Mouse (Mus musculus) hindbrain, embryonic 15.5 days (tissue): ENCODE measurements around the gene Lrrc8b. TPM values are rescaled to one million over a fixed set of nuclear protein-coding genes. Genes with fewer than 3 reads are reported as not detected.

Experiments
- ATAC-seq: fragments of 200-750 bp; cut with Nextera tagmentation; 2 replicates; pipeline ENCODE4 v1.8.0; 2017; ENCODE audit warnings: low read depth, moderate number of reproducible peaks, moderate TSS enrichment; ENCODE audit not compliant: low FRiP score
- H3K27ac ChIP-seq: fragments of 300-500 bp; sonication (generic); replicated peaks from 2 replicates; pipeline ENCODE4 v1.5.1; 2015; ENCODE audit warnings: mild to moderate bottlenecking, inconsistent platforms
- H3K27me3 ChIP-seq: fragments of 300-500 bp; sonication (generic); 2 replicates; pipeline ENCODE4 v1.6.1; 2015; ENCODE audit warnings: control low read depth, inconsistent platforms
- H3K36me3 ChIP-seq: fragments of 300-500 bp; sonication (generic); 2 replicates; pipeline ENCODE4 v1.6.1; 2015; ENCODE audit warnings: control low read depth, inconsistent platforms
- H3K4me1 ChIP-seq: fragments of 300-500 bp; sonication (generic); replicated peaks from 2 replicates; pipeline ENCODE4 v1.6.1; 2015; ENCODE audit warnings: control low read depth, inconsistent platforms
- H3K4me2 ChIP-seq: fragments of 300-500 bp; sonication (generic); 2 replicates; pipeline ENCODE4 v1.6.1; 2015; ENCODE audit warnings: moderate library complexity, mild to moderate bottlenecking, inconsistent platforms
- H3K4me3 ChIP-seq: fragments of 300-500 bp; sonication (generic); 2 replicates; pipeline ENCODE4 v1.5.1; 2015; ENCODE audit warnings: mild to moderate bottlenecking, inconsistent platforms
- H3K9ac ChIP-seq: fragments of 300-500 bp; sonication (generic); 2 replicates; pipeline ENCODE4 v1.6.1; 2015; ENCODE audit warnings: inconsistent platforms
- H3K9me3 ChIP-seq: fragments of 300-500 bp; sonication (generic); 2 replicates; pipeline ENCODE4 v1.6.1; 2016; ENCODE audit warnings: control low read depth, inconsistent platforms
- WGBS: fragments of 180-500 bp; shearing (Covaris S2); methylation state at CpG from one replicate; pipeline ENCODE4 v1.1.7; 2015; 5-methylcytosine and 5-hydroxymethylcytosine counted together
- polyA plus RNA-seq: library from polyadenylated mRNA; unstranded; fragments of >200 nt; fragmentation: Nextera tagmentation; extraction: Ambion mirVana; gene quantifications from 2 replicates; pipeline ENCODE4 v1.2.1, GENCODE M21; 2015

Lrrc8b gene
- polyA plus RNA-seq, 1 experiment from 2014 or later, result 17.7 TPM

DNA sequence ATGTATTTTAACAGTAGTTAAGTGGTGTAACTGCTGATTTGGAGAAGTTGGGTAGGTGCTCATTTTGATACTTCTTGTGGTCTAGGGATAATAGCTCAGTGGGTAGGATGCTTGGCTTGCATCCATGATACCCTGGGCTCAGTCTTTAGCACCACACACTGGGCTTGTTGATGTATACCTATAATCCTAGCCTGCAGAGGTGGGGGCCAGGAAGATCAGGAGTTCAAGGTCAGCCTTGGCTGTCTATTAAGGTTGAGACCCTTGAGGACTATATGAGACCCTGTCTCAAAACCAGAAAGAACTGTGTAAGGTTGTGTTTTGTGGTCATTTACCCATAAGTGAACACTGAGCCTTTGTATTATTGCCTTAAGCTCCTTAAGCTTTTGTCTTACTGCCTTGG lies 49.1 kb downstream of the Lrrc8b start:
- no peak for ATAC-seq
- Histone ChIP-seq H3K9ac (no peak overlapping the region), H3K4me1 (no peaks in the 10 kb centered on the region), H3K27ac (no peak overlapping the region), H3K27me3 (no peaks in the 10 kb centered on the region), H3K4me3 (no peak overlapping the region), H3K9me3 (no peaks in the 10 kb centered on the region), H3K36me3 (no peaks in the 10 kb centered on the region; the same call in 1 of the 2 replicates), H3K4me2 (no peak overlapping the region)

DNA sequence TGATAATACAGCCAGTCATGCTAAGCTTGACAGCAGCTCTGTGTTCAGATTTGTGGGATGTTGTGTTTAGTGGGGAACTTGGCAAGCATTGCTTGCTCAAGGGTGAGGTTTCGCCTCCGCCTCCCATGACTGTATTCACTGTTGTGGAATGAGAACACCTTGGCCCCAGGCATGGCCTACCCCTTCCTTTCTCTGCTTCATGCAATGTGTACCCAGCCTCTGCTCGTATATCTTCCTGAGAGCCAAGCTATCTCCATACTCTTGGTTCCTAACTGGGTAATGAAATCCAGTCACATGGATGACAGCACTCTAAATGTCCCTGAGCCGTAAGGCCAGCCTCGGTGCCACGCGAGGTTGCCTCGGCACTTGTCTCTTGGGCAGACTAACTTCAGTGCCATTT lies 50.0 kb downstream of the Lrrc8b start:
- no peaks in the 10 kb centered on the region for H3K27me3 ChIP-seq
- H3K4me2 ChIP-seq, result no peak overlapping the region
- 96% methylated on average over 8 of the region's 8 CpGs for WGBS
- H3K36me3 ChIP-seq, result no peaks in the 10 kb centered on the region; the same call in 1 of the 2 replicates
- H3K9ac ChIP-seq, result no peak overlapping the region
- H3K4me3 ChIP-seq, result no peak overlapping the region
- H3K27ac ChIP-seq, result no peak overlapping the region
- ATAC-seq, result no peak
- H3K9me3 ChIP-seq, result no peaks in the 10 kb centered on the region
- no peaks in the 10 kb centered on the region for H3K4me1 ChIP-seq

DNA sequence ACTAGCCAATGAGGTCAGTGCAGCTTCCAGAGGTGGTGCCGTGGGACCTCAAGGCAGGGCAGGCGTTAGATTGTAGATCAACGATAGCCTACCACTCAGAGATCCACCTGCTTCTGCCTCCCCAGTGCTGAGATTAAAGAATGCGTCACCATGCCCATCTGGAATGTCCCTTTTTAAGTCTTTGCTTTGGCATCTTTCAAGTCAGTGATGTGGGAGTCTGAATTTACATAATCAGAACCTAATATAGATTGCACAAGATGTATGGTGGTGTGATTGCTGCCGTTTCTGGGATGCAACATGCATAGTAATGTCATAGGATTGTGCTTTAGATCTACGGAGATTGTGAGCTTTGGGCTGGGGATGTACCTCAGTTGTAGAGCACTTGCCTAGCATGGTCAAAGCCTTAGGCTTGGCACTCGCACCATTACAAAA lies 50.9 kb downstream of the Lrrc8b start:
- Histone ChIP-seq H3K27ac (no peak overlapping the region), H3K4me1 (no peaks in the 10 kb centered on the region), H3K4me2 (no peak overlapping the region), H3K27me3 (no peaks in the 10 kb centered on the region), H3K9me3 (no peaks in the 10 kb centered on the region), H3K36me3 (no peaks in the 10 kb centered on the region; the same call in 1 of the 2 replicates), H3K9ac (no peak overlapping the region), H3K4me3 (no peak overlapping the region)
- no peak for ATAC-seq
- 86% methylated on average over 7 of the region's 7 CpGs for WGBS

DNA sequence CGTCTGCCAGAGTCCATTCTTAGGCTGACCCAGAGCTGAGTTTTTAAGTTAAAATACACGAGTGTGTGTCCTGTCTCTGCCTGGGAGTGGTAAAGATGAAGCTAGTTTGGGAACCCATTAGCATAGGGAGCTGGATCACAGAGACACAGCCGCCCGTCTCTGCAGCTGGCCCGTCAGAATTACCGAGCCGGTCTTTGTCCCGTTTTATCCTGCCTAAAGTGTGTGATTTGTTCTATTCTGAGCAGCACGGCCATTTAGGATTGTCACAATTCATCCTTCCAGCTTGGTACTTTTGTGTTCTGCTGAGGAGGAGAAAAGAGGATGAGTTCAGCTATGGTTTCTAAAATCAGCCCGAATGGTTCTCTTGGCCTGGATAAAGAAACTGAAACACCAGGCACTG lies 51.7 kb downstream of the Lrrc8b start:
- WGBS, result 74% methylated on average over 10 of the region's 10 CpGs
- no peaks in the 10 kb centered on the region; the same call in 1 of the 2 replicates for H3K36me3 ChIP-seq
- no peaks in the 10 kb centered on the region for H3K4me1 ChIP-seq
- no peak overlapping the region for H3K4me3 ChIP-seq
- no peak for ATAC-seq
- H3K27me3 ChIP-seq, result no peaks in the 10 kb centered on the region
- H3K27ac ChIP-seq, result no peak overlapping the region
- no peak overlapping the region for H3K9ac ChIP-seq
- H3K4me2 ChIP-seq, result no peak overlapping the region
- no peaks in the 10 kb centered on the region for H3K9me3 ChIP-seq

DNA sequence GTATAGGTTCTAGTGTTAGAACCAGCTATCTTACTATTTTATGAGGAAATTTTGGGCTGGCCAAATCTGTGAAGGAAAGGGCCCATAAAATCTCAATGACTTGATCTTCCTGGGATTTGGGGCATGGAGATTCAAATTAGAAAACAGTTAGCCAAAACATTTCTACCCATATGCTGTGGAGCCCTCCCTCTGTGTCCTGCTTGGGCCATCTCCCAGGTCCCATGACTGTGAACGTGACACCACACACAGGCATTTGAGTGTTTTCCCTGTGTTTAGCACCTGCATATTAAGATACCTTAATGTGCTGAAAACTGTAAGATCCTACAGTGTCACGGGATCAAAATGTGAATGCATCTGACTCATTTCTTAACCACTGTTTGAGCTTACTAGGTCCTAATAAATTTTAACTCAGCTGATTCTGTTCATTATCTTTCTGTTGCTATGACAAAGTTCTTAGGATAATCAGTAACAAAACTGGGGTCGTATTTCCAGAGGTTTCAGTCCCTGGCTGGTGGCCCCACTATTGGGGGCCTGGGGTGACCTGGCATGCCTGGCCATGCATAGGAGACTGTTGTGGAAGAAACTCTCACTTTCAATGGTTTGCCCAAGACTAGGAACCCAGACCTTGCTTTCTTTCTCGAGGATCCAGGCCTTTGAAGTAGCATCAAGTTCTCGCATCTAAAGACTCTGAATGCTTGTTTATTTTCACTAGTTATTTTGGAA lies 57.6 kb downstream of the Lrrc8b start:
- Histone ChIP-seq H3K4me2 (no peak overlapping the region), H3K9ac (no peak overlapping the region), H3K27ac (no peak overlapping the region), H3K27me3 (no peaks in the 10 kb centered on the region), H3K4me3 (no peak overlapping the region), H3K36me3 (peaks cover 7% of the 10 kb centered on the region), H3K9me3 (no peaks in the 10 kb centered on the region), H3K4me1 (no peaks in the 10 kb centered on the region)
- WGBS, result 72% methylated on average over 5 of the region's 5 CpGs
- ATAC-seq, result no peak

DNA sequence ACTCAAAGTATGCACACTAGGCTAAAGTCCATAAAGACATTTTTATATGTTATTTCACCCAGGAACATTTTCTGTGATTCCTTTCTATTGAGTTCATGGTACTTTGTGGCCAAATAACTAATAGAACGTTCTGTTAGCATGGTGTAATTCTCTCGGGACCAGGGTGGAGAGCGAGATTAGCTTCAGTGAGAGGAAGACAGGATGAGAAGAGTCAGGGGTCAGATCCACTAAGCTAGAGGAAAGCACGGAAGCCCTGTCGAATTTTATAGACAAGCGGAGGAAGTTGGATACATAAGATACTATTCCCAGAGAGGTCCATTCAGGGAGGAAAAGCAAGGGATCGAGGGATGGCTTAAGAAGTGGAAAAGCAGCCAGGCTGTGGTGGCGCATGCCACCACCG lies 62.0 kb downstream of the Lrrc8b start:
- Histone ChIP-seq H3K9me3 (no peaks in the 10 kb centered on the region), H3K36me3 (peaks cover 36% of the 10 kb centered on the region), H3K9ac (no peak overlapping the region), H3K4me2 (no peak overlapping the region), H3K27ac (no peak overlapping the region), H3K4me1 (no peaks in the 10 kb centered on the region), H3K4me3 (no peak overlapping the region), H3K27me3 (no peaks in the 10 kb centered on the region)
- 89% methylated on average over 9 of the region's 9 CpGs for WGBS
- ATAC-seq, result no peak

DNA sequence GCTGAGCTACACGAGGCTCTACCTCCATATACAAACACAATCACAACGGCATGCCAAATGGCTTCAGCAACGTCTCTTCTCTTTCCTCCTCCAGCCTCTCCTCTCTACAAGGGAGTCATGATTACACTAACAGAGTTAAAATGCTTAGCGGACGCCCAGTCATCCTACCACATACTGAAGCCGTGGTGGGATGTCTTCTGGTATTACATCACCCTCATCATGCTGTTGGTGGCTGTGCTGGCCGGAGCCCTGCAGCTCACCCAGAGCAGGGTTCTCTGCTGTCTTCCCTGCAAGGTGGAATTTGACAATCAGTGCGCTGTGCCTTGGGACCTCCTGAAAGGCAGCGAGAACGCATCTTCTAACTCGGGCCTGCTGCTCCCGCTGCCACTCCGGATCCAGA lies 64.1 kb downstream of the Lrrc8b start:
- Histone ChIP-seq H3K4me3 (no peak overlapping the region), H3K36me3 (peaks cover 36% of the 10 kb centered on the region), H3K27me3 (no peaks in the 10 kb centered on the region), H3K9ac (no peak overlapping the region), H3K4me2 (no peak overlapping the region), H3K4me1 (0 out of 2 replicates have a peak, but pooled peaks cover 8% of the 10 kb centered on the region), H3K27ac (no peak overlapping the region), H3K9me3 (no peaks in the 10 kb centered on the region)
- ATAC-seq, result no peak
- WGBS, result 87% methylated on average over 13 of the region's 13 CpGs

DNA sequence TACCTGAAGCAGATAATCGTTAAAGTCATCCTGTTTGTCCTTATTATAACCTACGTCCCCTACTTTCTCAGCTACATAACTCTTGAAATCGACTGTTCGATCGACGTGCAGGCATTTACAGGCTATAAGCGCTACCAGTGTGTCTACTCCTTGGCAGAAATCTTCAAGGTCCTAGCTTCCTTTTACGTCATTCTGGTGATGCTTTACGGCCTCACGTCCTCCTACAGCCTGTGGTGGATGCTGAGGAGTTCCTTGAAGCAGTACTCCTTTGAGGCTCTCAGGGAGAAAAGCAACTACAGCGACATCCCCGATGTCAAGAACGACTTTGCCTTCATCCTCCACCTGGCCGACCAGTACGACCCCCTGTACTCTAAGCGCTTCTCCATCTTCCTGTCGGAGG lies 65.0 kb downstream of the Lrrc8b start:
- WGBS, result 96% methylated on average over 17 of the region's 17 CpGs

DNA sequence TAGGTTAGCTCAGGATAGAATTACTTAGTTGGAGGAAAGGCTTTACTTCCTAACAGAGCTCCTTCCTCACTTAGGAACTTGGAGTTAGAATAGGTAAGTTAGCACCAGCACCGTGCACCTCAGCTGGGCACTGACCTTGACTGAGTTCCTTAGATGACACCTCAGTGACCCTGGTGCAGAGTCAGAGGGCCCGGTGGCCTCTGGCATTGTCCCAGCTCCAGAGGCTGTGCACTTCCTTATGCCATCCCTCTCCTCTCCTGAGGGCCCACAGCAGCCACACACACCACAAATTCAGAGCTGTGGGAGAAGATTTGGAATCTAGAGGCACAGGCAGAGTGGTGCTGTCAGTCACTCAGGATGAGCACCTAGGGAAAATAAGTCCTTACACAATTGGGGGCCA lies 68.1 kb downstream of the Lrrc8b start:
- Histone ChIP-seq H3K9ac (no peak overlapping the region), H3K4me1 (0 out of 2 replicates have a peak, but pooled peaks cover 8% of the 10 kb centered on the region), H3K27ac (no peak overlapping the region), H3K36me3 (peaks cover 42% of the 10 kb centered on the region), H3K9me3 (no peaks in the 10 kb centered on the region), H3K27me3 (no peaks in the 10 kb centered on the region), H3K4me3 (no peak overlapping the region), H3K4me2 (no peak overlapping the region)
- WGBS, result 94% methylated on average over 2 of the region's 2 CpGs
- ATAC-seq, result no peak

More for the DNA sequence above, 65.0 kb downstream of the Lrrc8b start:
- Histone ChIP-seq H3K36me3 (peaks cover 36% of the 10 kb centered on the region), H3K9ac (no peak overlapping the region), H3K4me2 (no peak overlapping the region), H3K9me3 (no peaks in the 10 kb centered on the region), H3K4me3 (no peak overlapping the region), H3K4me1 (0 out of 2 replicates have a peak, but pooled peaks cover 8% of the 10 kb centered on the region), H3K27me3 (no peaks in the 10 kb centered on the region), H3K27ac (no peak overlapping the region)
- no peak for ATAC-seq

DNA sequence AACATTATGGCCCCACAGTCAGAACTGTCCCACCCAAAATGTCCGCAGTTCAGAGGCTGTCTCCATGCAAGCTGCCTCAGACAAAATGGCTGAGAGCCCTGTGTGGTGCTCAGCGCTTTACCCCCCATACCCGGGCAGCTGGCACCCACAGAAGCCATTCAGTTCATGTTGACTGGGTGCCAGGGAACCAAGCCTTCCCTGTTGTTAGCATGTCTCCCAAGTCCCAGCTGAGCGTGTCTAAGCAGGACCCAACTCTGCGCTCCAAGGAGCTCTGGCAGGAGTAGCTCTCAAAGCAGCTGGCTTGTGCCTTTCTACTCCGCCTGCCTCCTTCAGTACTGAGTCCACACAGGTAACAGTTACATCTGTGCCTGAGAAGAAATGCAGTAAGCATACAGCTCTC lies 68.7 kb downstream of the Lrrc8b start:
- ATAC-seq, result peak; percentile 47; the same call in 1 of the 2 replicates
- H3K36me3 ChIP-seq, result peaks cover 42% of the 10 kb centered on the region
- H3K4me3 ChIP-seq, result no peak overlapping the region
- H3K27me3 ChIP-seq, result no peaks in the 10 kb centered on the region
- H3K9me3 ChIP-seq, result no peaks in the 10 kb centered on the region
- 0 out of 2 replicates have a peak, but pooled peaks cover 8% of the 10 kb centered on the region for H3K4me1 ChIP-seq
- 74% methylated on average over 6 of the region's 6 CpGs for WGBS
- H3K4me2 ChIP-seq, result no peak overlapping the region
- H3K27ac ChIP-seq, result no peak overlapping the region
- H3K9ac ChIP-seq, result no peak overlapping the region

DNA sequence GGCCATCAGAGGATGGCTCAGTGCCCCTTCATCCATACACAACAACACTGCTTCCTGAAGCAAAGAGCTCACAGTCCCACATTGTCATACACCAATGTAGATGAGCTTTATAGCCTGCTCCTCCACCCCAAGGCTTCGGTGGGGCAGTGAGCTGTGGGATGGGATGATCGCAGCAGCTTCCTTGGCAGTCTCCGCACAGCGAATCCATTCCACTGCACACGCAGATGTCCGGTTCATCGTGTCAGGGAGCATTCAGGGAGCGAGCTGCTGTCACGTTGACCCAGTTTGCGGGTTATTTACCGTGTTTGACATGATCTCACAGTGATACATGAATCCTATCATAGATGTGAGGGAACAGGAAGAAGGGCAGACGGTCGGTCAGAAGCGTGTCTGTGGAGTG lies 69.3 kb downstream of the Lrrc8b start:
- Histone ChIP-seq H3K4me3 (no peak overlapping the region), H3K9me3 (no peaks in the 10 kb centered on the region), H3K9ac (no peak overlapping the region), H3K4me1 (0 out of 2 replicates have a peak, but pooled peaks cover 8% of the 10 kb centered on the region), H3K36me3 (peaks cover 38% of the 10 kb centered on the region), H3K27me3 (no peaks in the 10 kb centered on the region), H3K27ac (no peak overlapping the region), H3K4me2 (no peak overlapping the region)
- no peak for ATAC-seq
- WGBS, result 91% methylated on average over 14 of the region's 14 CpGs

DNA sequence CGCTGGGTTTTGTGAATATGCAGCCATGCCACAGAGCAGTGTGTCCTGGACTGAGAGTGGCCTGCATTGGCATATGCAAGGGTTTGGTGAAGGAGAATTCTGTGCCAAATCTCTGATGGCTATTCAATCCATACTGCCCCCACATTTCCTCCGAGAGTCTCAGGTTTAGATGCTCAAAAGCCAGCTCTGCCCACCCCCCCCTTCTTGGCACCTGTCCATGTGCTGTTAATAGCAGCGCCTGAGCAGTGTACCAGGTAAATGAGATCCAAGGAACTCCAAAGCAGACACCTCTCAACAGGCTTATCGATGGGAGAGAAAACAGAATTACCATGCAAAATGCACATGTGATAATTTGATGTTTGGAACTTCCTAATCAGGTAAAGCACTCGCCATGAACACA lies 74.6 kb downstream of the Lrrc8b start:
- H3K27me3 ChIP-seq, result no peaks in the 10 kb centered on the region; the same call in 1 of the 2 replicates
- H3K4me2 ChIP-seq, result no peak overlapping the region
- H3K9me3 ChIP-seq, result no peaks in the 10 kb centered on the region
- H3K27ac ChIP-seq, result no peak overlapping the region
- peaks cover 25% of the 10 kb centered on the region for H3K4me1 ChIP-seq
- no peak for ATAC-seq
- H3K36me3 ChIP-seq, result peaks cover 17% of the 10 kb centered on the region
- no peak overlapping the region for H3K9ac ChIP-seq
- 87% methylated on average over 5 of the region's 5 CpGs for WGBS
- H3K4me3 ChIP-seq, result no peak overlapping the region

DNA sequence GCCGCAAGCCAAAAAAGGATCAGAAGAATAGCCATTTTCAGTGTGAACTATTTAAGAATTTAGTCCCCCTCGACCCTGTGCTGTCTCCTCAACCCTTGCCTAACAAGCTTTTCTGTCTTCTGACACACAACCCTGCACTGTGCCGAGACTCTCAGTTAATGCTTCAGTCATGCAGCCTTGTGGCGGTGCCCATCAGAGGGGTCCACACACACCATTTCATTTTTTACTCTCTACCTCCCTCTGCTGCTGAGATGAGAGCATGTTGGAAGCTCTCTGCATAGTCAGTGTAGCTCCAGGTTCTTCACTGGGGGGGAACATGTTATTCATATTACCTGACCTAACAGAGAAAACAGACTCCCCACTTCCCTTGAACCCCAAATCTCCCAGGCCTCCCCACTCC lies 75.8 kb downstream of the Lrrc8b start:
- H3K9me3 ChIP-seq, result no peaks in the 10 kb centered on the region
- no peak overlapping the region for H3K4me3 ChIP-seq
- WGBS, result 58% methylated on average over 4 of the region's 4 CpGs
- no peak overlapping the region for H3K9ac ChIP-seq
- peaks cover 12% of the 10 kb centered on the region for H3K36me3 ChIP-seq
- no peak overlapping the region for H3K27ac ChIP-seq
- H3K4me1 ChIP-seq, result peaks cover 33% of the 10 kb centered on the region
- peak; percentile 55 for ATAC-seq
- H3K27me3 ChIP-seq, result no peaks in the 10 kb centered on the region; the same call in 1 of the 2 replicates
- H3K4me2 ChIP-seq, result no peak overlapping the region
